Mouse (Mus musculus) olfactory bulb, adult 2 months (tissue): ENCODE results near the gene Acp5. TPM values are rescaled to one million over a fixed set of nuclear protein-coding genes. Genes with fewer than 3 reads are reported as not detected.

ENCODE experiments used
- H3K27ac ChIP-seq: fragments of 200-500 bp; 2 replicates; pipeline ENCODE4 v1.5.1; 2012; ENCODE audit warnings: low read depth, low read length; ENCODE audit not compliant: insufficient read depth
- H3K4me1 ChIP-seq: fragments of 200-500 bp; 2 replicates; pipeline ENCODE4 v1.6.1; 2012; ENCODE audit warnings: low read length; ENCODE audit not compliant: control insufficient read depth, insufficient read depth
- H3K4me3 ChIP-seq: fragments of 200-500 bp; 2 replicates; pipeline ENCODE4 v1.5.1; 2012; ENCODE audit warnings: mild to moderate bottlenecking, low read depth, low read length, moderate library complexity; ENCODE audit not compliant: insufficient read depth
- CTCF ChIP-seq: fragments of 200-500 bp; IDR thresholded peaks from 2 replicates; pipeline ENCODE4 v1.5.1; 2012; ENCODE audit warnings: low read depth, mild to moderate bottlenecking, low read length, moderate library complexity; ENCODE audit not compliant: insufficient read depth
- POLR2A ChIP-seq: fragments of 200-500 bp; IDR thresholded peaks from 2 replicates; pipeline ENCODE4 v1.6.1; 2012; ENCODE audit warnings: mild to moderate bottlenecking, low read depth, low read length, moderate library complexity; ENCODE audit not compliant: insufficient read depth
- WGBS: fragments of 180-500 bp; shearing (Covaris S2); methylation state at CpG from one replicate; pipeline ENCODE4 v1.1.7; 2018; 5-methylcytosine and 5-hydroxymethylcytosine counted together
- polyA plus RNA-seq: library from polyadenylated mRNA; stranded (reverse); fragments of >200 nt; gene quantifications from 2 replicates; pipeline ENCODE4 v1.2.4, GENCODE M21; 2012; ENCODE audit warnings: low replicate concordance; ENCODE audit not compliant: missing spikeins, insufficient read depth, insufficient read length

Gene Acp5
- polyA plus RNA-seq, 1 experiment = not detected

DNA sequence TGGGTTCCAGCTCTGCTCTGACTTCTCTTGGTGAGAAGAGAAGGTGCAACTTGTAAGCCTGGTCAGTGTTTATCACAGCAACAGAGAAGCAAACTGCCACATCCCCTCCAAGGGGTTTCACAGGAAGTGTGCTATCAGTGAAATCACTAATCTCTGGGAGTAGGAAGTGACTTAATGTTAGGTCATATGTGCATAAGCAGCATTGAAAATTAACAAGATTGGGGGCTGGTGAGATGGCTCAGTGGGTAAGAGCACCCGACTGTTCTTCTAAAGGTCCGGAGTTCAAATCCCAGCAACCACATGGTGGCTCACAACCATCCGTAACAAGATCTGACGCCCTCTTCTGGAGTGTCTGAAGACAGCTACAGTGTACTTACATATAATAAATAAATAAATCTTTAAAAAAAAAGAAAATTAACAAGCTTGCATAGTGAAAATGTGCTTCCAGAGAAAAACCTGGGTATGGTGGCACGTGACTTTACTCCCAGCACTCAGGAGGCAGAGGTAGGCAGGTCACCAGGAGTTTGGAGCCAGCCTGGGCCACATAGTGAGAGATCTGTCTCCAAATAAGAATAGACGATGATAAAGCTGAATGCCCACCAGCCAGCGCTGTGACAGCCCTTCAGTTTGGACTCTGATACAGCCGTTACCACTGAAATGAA is 8.9 kb upstream of the Acp5 start:
- Histone ChIP-seq H3K4me1 (no peaks in the 10 kb centered on the region), H3K27ac (no peak overlapping the region), H3K4me3 (no peak overlapping the region)
- TF ChIP-seq CTCF = no peak
- no peak for TF ChIP-seq POLR2A
- 89% methylated on average over 8 of the region's 8 CpGs for WGBS

GRCm38 (mm10) chr9:22143108-22144037 is 7.9 kb upstream of the Acp5 start:
- Histone ChIP-seq H3K4me1 (no peaks in the 10 kb centered on the region), H3K27ac (no peak overlapping the region), H3K4me3 (no peak overlapping the region)
- TF ChIP-seq CTCF (peak; percentile 38; the same call in 1 of the 2 replicates), POLR2A (no peak)
- 50% methylated on average over 17 of the region's 17 CpGs for WGBS

GRCm38 (mm10) chr9:22139746-22140145 is 4.2 kb upstream of the Acp5 start:
- Histone ChIP-seq H3K4me1 (peaks cover 3% of the 10 kb centered on the region; the same call in 1 of the 2 replicates), H3K4me3 (no peak overlapping the region), H3K27ac (no peak overlapping the region)
- TF ChIP-seq POLR2A = no peak
- TF ChIP-seq CTCF = no peak
- WGBS = 92% methylated on average over 5 of the region's 5 CpGs

DNA sequence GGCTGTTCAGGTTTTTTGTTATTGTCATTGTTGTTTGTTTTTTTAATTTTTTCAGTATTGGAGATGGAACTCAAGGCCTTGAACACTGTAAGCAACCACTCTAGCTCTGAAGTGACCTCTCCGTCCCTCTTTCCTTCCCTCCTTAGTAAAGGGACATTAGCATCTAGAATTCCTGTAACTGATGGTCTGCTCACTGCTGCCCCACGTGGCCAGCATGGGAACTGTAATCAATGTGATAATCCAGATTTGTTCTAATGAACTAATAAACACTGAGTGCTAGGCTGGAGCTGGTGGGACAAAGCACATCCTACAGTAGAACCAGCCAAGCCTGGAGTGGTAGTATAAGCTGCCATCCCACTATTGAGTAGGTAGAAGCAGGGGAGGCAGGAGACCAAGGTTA is 3.0 kb upstream of the Acp5 start:
- peaks cover 3% of the 10 kb centered on the region; the same call in 1 of the 2 replicates for H3K4me1 ChIP-seq
- 9% methylated on average over 2 of the region's 2 CpGs for WGBS
- H3K4me3 ChIP-seq = no peak overlapping the region
- TF ChIP-seq CTCF = no peak
- no peak for TF ChIP-seq POLR2A
- no peak overlapping the region for H3K27ac ChIP-seq

DNA sequence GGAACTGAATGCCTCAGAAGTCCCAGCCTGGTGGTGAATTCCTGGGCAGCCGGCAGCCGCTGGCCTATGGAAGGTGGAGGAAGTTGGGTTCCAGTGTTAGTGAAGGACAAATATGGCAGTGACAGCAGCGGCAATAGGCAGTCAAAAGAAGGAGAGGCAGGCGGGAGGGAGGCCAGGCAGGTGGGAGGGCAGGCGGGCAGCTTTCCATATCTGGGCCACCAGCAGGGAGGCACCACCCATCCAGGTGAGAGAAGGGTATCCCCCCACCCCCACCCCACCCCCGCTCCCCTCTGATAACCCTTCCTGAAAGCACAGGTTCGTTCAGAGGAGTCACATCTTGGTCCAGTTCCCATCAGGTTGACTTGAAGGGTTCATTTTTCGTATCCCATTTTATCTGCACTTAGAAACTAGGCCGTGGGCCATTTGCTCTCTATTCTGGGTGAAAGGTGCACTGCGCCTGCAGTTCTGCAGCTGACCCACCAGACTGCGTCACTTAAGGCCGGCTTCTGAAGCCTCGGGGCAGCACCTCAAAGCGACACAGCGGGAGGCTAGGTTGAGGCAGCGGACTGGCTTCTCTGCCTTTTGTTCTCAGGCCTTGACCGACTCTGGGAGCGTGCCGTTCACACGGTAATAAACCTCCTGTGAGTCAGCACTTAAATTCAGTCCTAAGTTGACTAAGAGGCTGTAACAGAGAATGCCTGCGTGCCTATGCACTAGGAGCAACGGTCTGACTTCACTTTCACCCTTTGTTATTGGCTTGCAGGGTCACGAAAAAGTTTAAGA is 1.4 kb upstream of the Acp5 start:
- no peak overlapping the region for H3K27ac ChIP-seq
- H3K4me3 ChIP-seq = no peak overlapping the region
- WGBS = 38% methylated on average over 23 of the region's 23 CpGs
- no peak for TF ChIP-seq POLR2A
- H3K4me1 ChIP-seq = peaks cover 4% of the 10 kb centered on the region; the same call in 1 of the 2 replicates

DNA sequence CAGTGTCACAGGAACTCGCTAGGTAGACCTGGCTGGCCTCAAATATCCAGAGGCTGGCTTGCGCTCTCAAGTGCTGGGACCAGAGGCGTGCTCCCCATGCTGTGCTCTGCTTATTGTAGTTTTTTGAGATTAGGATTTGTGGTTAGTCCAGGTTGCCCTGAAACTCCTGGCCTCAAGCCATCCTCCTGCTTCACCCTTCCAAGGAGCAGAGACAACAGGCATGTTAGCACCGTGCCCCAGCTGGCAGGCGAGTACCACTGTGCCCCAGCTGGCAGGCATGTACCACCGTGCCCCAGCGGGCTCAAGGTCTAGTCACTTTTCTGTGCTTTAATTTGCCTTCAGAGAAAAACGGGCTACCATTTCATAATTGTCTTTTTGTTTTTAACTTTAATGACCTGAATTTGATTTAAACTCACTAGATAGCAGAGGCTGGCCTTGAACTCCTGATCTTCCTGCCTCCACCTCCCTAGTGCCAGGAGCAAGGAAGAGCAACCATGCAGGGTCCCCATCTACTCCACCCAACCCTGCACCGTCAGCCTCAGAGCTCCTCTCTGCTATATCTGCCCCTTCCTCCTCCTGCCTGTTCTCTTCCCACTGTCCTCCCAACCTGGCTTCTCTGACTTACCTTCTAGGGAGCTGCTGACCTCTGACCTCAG is 395 bp downstream of the Acp5 start:
- Histone ChIP-seq H3K4me3 (no peak overlapping the region), H3K27ac (no peak overlapping the region), H3K4me1 (peaks cover 14% of the 10 kb centered on the region)
- no peak for TF ChIP-seq CTCF
- TF ChIP-seq POLR2A = no peak
- WGBS = 81% methylated on average over 9 of the region's 9 CpGs

- 94% methylated on average over 7 of the region's 7 CpGs for WGBS
- Histone ChIP-seq H3K27ac (no peak overlapping the region), H3K4me3 (no peak overlapping the region), H3K4me1 (peaks cover 14% of the 10 kb centered on the region)
- TF ChIP-seq CTCF (no peak), POLR2A (no peak)
Measured at GRCm38 (mm10) chr9:22134246-22134890, 1.1 kb downstream of the Acp5 start.

DNA sequence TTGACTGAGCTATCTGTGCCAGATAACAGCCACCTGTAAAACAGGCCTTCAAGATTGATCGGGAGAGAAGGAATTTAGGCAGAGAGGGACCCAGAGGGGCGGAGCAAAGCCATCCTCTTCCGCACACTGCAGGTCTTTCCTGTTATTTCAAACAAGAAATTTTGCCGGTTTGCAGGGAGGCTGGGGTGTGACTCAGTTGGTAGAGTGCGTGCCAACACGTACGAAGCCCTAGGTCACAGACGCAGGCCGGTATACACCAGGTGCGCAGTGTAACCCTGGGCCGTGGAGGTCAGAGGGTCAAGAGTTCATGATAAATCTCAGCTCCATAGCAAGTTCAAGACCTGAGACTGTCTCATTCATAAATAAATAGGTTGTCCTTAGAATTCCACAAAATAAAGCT is 3.3 kb downstream of the Acp5 start:
- H3K27ac ChIP-seq = no peak overlapping the region

More for the DNA sequence above, 3.3 kb downstream of the Acp5 start:
- no peak for TF ChIP-seq CTCF
- WGBS = 63% methylated on average over 11 of the region's 11 CpGs
- Histone ChIP-seq H3K4me1 (peaks cover 13% of the 10 kb centered on the region), H3K4me3 (no peak overlapping the region)
